Mouse (Mus musculus) urinary bladder, postnatal 4 days (tissue): Measurements from ENCODE around the gene Akt3.

Source experiments
- DNase-seq, 2 experiments: peaks; one replicate each; pipeline ENCODE4 v3.0.0; 2021 to 2022; ENCODE audit warnings: low spot score in 2 of 2

Gene Akt3

GRCm38 (mm10) chr1:176982671-176983070 is 275.3 kb downstream of the Akt3 start:
- no peak for DNase-seq

DNA sequence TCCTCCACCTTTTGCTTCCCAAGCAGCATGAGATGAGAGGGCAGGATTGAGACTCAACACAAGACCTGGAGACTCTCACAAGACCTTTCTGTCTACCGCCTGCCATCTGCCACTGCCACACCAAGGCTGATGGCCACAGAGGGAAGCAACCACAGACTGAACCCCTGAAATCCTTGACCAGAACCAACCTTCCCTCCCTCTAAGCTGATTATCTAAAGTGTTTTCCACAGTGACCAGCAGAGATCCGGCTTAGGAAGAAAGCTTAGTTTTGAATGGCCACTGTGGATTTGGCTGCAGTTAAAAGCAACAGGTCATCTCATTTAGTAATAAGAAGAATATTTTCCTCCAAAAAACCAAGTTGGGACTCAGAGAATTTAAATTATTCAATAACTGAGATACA is 276.5 kb downstream of the Akt3 start:
- DNase-seq: no peak

GRCm38 (mm10) chr1:176980801-176981400 is 277.1 kb downstream of the Akt3 start:
- DNase-seq: no peak

DNA sequence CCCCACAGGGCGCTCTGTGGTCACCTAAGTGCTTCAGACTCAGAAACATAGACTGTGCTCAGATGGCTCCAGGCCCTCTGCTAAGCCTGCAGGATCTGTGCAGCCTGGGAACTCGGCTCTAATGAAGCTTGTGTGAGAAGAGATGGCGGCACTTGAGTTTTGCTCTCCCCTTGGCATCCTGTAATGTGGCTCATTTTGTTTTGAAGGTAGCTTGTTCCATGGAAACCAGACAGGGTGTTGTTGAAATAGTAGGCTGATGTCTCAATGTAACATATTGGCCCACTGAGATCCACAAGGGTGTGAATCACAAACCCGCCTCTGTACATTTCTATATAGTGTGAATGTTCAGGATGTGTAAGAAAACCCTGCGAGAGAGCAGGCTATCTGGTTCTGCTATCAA is 277.9 kb downstream of the Akt3 start:
- DNase-seq: no peak

- DNase-seq: no peak
Observed at GRCm38 (mm10) chr1:176979235-176979634, 278.8 kb downstream of the Akt3 start.

GRCm38 (mm10) chr1:176973356-176974088 is 284.5 kb downstream of the Akt3 start:
- no peak for DNase-seq

DNA sequence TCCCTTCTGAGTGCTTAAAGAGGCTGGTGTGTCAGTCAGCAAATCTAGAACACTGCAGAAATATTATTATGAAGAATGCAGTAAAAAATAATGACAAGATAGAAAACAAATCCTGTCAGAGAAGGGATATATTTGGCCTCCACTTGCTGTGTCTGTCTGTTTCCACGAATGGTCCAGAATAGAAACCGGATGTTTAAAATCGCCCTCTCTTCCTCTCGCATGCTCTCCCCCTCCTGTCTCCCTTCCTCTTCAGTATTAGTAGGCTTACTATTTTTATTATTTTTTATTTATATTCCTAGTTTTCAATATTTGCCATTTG is 286.6 kb downstream of the Akt3 start:
- DNase-seq: no peak

- DNase-seq: no peak
Observed at GRCm38 (mm10) chr1:176970635-176971478, 287.1 kb downstream of the Akt3 start.
